Mouse (Mus musculus) adrenal gland, adult 18-20 months (tissue): ENCODE results near the gene Mvb12b. TPM values are rescaled to one million over a fixed set of nuclear protein-coding genes. Genes with fewer than 3 reads are reported as not detected.

Source experiments
- DNase-seq, 2 experiments: peaks; one replicate each; pipeline ENCODE4 v3.0.0; 2021 to 2022; ENCODE audit warnings: low spot score in 2 of 2
- total RNA-seq, 2 experiments: library from RNA; stranded (reverse); gene quantifications; 1 replicate in 1 of 2; 2 replicates in 1 of 2; pipeline ENCODE4 v1.2.3; 2021

Mvb12b gene
- total RNA-seq, 2 experiments from 2014 or later, result 17.4 to 21.9 TPM

DNA sequence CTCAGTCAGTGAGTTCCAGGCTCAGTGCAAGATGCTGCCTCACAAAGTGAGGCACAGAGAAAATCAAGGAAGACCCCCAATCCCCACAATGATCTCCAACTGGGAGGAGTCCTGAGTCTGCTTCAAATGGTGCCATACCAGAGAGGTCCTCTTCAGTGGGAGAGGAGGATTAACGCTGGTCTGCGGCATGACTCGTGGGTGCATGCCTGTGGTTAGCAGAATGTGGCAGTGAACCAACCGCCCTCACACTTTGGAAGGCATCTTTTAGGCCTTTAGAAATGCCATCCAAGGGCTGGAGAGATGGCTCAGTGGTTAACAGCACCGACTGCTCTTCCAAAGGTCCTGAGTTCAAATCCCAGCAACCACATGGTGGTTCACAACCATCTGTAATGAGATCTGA, 142.0 kb downstream of the Mvb12b start:
- DNase-seq, result no peak

DNA sequence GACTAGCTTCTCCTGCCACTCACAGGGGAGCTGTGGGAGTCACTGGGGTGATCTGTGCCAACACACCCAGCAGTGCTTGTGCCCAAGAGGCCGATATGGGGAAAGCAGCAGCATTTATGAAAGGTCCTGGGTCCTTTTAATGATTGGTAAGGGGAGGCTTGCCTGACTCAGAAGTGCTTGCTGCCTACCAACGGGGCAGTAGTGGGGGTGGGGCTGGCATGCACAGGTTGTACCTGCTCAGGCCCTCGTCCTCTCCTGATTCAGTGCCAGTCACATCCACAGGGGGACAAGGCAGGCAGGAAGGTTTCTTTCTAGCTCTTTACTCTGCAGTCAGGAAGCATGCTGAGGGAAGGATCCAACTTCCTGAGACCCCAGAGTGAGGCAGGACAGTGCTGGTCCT, 150.6 kb downstream of the Mvb12b start:
- no peak for DNase-seq

DNA sequence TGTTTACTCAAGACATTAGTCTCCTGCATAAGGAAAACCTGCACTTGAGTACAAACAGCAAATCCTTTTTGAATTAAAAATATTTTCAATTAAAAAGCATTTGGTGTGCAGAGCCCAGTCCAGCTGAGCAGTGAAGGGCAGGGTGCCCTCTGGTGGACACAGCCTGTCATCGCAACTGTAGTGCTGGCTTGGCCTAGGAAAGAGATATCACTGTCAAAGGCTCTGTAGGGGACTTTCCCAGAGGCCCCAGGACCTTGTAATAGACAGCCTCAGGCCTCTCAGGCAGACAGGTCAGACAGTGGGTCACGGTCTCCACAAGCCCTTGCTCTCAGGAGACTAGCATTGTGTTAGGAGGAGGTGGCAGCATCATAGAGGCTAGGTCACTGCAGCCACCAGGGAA, 151.0 kb downstream of the Mvb12b start:
- DNase-seq, result peak; percentile 68 to 72

DNA sequence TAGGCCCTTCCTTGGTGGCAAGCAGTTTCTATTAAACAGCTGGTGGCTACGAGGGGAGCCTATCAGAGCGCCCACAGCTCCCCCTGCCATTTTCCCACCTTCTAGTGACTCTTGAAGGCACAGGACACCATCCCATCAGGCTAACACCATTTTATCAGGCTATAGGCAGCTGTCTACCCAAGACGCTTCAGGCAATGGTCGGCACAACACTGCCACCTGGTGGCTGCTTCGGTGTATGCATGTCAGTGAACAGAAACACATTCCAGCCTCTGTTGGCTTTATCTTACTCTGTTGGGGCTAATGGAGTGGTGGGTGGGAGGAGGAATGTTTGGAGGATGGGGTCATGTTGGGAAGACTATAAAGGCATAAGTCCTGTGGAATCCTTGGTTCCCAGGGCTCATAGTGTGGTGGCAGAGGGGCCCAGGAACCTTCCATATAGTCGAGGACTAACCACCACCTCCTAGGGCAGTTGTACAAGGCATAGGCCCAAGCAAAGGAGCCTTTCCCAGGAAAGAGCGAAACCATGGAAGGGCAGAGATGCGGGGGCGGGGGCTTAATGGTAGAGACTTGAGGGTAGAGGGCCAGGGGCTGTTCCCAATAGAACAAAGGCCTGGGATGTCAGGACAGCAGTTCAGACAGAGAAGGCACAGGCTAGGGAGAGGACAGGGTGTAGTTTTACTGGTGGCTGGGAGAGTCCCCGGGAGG, 152.8 kb downstream of the Mvb12b start:
- peak; percentile 78 to 88 for DNase-seq

DNA sequence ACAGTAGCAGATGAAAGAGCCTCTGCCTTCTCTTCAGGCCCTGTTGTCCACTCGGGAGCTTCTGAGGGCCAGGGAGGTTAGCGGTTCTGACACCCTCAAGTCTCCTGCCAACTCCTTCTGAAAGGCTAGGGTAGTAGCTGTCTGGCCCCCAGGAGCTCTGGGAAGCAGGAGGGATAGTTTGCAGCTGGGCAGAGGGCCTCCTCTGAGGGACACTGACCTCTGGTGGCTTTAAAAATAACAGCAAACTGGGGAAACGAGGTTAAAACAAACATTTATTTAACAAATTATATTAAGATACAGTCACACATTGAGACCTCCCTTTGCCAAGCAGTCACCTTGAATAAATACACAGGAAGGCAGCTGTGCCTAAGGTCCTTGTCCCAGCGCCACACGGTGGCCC, 158.0 kb downstream of the Mvb12b start:
- DNase-seq, result no peak

DNA sequence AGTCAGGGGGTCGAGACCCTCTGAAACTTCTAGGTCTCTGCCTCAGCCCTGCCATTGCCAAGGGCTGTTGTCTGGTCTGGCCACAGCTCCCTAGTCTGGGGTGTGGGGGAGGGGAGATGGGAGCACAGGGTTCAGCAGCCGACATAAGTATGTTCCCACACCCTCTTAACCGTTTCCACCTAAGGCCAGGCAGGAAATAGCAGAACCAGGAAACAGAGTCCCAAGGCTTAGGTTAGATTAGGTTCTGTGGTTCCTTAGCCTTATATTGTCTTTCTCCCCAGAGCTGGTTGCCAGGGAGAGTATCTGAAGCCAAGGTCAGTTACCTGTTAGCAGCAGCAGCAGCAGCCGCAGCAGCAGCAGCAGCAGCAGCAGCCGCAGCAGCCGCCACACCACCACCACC, 160.5 kb downstream of the Mvb12b start:
- DNase-seq, result no peak

DNA sequence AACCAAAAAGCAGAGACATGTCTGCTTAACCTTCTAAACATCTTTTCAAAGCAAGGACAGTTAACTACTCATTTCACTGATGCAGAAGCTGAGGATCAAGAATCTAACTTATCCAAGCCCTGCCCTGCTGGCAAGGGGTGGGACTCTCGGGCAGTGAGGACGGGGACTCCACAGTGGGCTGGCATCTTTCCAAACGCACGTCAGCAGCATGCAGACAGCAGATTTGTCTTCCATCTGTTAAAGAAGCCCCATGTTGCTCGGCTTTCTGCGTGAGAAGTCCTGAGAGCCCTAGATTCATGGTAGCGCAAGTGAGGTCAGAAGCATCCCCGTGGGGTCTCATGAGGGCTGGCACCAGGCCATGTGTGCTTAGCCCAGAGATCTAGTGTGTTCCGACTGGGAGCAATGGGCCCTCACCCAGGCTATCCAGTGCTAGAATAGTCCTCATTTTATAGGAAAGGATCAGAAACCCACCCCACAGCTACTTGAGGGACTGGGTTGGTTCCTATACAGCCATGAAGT, 167.3 kb downstream of the Mvb12b start:
- DNase-seq, result no peak

DNA sequence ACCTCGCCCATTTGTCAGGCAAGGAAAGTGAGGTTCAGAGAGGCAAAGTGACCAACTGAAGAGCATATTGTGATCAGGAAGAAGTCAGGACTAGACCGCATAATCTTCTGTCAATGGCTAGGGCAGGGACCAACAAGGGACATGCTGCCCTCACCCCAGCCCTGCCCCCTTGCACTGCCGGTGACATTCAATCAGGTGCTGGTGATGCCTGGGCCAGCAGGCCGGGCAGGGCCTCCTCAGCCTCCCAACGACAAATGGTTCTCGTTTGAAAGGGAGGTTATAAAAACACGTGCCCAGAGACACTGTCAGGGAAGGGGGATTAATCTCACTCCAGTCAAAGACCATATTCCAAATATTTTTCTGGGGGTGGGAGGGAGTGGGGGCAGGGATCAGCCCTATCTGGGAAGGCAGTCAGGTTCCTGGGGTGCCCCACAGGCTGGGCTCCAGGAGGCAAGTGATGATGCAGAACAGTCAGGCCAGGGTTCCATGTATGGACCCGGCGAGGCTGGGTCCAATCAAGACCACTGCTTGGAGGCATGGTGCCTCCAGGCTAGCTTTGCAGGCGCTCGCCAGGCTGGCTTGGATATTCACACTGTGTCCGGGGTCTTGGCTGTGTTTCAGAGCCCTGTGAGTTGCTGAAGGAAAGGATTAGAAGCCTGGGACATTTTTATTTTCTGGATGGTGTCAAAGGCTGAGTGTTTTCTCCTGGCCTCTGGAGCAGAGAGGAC, 168.2 kb downstream of the Mvb12b start:
- DNase-seq, result no peak

DNA sequence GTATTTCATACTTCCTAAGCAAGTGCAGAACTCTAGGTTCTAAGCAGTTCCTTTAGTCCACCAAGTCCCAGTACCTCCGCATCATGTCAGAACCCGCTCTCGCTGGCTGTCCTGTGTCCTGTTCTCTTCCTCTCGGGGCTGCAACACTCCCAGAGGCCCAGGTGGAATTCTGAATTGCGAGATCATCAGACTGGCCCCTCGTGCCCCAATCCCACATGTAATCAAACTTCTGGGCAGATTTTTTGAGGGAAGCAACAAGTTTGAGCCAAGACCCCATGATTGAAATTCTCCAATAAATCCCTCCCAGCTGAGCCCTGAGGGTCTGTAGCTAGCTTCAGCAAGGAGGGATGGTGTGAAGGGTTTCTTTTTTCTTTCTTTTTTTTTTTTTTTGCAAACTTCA, 169.2 kb downstream of the Mvb12b start:
- no peak for DNase-seq

DNA sequence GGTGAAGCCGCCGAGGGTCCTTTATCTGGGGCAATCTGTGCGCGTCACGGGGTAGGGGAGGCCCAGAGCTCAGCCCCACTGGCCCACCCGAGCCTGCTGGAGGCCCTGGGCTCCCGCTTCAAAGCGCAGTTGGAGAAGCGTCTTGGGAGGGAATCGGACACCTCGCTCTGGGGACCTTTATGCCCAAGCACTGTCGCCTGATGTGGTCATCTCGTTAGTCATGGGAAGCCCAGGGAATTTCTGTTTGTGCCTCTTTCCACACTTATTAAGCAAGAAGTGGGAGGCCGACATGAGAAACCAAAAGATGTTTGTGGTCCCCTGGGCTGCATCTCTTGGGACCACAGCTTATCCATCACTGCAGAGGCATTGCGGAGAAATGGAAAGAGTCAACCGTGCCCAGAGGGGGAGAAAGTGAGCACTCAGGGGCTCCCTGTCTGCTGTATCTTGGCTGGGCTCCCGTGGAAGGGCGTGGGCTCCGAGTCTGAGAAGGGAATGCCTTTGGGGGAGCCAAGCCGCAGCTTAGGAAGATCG, 169.9 kb downstream of the Mvb12b start:
- no peak for DNase-seq

DNA sequence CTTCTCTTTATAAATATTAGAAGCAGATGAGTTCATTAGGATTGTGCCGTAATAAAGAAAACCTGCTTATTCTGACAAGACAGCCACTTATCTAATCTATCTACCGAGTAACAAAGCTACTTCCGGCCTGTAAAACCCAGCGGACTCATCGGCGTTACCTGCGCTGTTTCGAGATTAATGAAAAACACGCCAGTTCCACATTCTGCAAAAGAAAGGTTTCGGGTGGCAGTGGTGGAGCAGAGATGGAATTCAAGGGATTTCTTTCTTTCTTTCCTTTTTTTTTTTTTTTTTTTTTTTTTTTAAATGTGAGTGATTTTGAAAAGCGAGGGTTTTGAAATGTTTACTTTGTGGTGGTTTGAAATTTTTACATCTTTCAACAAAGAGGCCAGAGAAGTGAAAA, 170.4 kb downstream of the Mvb12b start:
- no peak for DNase-seq

DNA sequence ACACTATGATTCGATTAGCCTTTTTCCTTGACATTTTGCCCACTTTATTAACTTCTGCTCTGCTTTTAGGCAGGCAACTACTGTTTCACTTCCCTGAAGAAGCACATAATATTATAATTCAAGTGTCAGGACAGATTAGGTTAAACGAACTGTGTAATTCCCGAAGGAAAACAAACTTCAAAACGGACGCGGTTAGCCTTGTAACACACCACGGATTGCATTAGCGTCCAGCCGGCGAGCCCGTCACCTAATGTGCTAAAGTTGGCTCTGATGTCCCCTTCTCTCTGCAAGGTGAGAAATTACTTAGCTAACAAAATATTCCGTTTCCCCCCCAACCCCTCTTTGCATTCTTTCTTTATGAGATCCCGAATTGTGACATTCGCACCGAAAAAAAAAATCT, 170.9 kb downstream of the Mvb12b start:
- DNase-seq, result no peak

DNA sequence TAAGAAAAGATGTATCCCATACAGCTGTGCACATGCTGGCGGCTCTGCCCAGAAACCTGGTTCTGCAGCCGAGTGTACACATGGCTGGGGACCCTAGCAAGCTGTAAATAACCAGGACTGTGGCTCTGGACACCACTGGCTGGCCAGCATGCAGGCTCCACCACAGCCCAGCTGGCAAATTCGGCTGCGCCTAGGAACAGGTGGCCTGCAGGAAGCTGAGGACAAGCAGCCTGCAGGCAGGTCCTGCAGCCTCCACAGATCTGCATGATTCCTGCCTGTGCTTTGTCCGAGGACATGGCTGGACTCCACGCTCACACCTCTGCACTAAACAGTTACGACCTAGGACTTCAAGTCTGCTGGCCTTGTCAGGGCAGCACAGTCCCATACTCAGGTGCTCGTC, 172.8 kb downstream of the Mvb12b start:
- no peak for DNase-seq

DNA sequence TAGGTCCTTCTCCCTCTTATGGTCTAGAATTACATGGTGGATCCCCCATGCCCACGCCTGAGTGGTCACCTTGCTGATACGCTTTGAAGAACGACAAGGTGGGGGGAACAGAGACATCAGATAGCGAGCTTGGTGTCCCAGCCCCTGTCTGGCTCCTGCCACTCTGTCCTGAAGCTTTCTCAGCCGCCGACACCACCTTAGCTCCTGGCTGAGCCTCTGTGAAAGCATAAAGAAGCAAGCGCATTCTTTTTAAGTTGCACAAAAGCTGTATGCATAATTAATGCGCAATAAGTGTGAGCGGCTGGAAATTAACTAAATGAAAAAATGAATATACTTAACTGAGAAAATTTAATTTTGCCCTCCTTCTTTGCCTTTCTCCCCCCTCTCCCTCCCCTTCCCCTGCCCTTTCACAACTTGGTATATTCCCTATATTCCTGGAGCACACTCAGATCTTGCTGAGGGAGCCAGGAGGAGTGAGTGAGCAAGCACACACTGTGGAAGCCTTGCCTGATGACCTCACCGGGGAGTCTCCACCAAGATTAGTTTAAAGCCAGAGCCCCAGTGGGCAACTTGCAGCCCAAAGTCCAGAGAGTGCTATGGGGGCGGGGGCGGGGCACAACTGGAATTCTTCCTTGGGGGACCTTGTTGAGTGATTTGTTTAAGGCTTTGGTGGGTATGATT, 174.0 kb downstream of the Mvb12b start:
- no peak for DNase-seq

DNA sequence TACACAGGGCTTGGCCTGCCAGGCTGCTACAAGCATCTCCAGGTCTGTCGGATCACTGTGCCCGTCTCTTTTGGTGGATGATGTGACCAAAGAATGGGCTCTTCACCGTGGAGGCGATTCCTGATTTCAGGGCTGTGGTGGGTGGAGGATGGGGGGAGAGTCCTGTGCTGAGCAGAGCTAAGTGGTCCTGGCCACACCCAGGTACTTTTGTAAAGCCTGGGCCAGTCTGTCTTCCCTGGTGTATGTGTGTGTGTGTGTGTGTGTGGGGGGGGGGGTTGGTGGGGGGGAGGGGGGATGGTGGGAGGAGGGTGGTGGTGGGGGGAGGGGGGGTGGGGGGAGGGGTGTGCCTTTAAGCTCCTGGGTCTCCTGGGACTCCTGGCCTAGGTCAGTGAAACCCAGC, 174.9 kb downstream of the Mvb12b start:
- no peak for DNase-seq

DNA sequence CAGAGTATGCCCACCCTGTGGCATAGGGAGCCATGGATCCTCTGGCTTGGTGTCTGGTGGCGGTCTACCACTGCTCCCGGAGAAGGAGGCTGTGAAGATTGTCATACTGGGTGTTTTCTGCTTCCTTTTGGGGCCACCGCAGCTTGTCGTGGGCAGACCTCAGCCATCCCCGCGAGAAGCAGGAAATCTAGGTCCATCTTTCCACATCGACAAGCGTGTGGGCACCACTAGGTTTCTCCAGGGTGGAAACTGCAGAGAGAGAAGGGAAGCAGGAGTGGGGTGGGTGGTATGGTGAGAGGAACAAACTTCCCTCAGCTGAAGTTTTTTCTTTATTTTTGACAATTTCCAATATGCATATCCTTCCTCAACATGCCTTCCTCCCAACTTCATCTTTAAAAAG, 178.9 kb downstream of the Mvb12b start:
- DNase-seq, result no peak

DNA sequence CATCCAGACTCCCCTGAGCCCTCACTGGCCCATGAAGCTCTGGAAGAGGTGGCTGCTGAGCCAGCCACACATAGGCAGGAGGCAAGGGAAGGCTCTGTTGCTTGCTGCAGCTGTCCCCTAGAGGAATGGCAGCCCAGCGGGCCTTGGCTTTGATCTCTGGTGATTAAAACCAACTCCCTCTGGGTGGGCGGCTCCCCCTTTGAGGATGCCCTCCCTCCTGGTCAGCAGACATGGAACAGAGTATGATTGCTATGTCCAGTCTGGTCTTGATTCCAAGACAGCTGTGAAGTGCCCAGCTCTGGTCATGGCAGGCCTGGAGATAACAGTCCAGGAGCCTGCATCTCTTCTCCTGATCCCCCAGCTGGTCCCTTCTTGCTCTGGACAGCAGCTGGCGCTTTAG, 179.7 kb downstream of the Mvb12b start:
- no peak for DNase-seq

DNA sequence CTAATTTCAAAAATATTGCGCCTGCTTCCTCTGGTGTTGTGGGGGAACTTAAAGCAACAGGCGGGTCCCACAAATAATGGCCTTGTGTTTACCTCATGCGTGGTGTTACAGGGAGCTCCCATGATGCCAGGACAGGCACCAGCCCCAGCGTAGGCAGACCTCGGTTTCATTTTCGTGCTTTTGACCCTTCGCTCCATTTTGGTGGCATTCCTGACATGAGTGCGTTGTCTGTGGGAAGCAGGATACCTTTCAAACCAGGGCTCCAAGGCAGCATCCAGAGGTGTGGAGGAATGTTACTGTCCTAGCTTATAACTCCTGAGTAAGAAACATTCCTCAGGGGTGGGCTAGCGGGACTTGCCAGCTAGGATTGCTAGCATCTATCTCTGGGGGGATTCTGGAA, 181.3 kb downstream of the Mvb12b start:
- DNase-seq, result no peak

DNA sequence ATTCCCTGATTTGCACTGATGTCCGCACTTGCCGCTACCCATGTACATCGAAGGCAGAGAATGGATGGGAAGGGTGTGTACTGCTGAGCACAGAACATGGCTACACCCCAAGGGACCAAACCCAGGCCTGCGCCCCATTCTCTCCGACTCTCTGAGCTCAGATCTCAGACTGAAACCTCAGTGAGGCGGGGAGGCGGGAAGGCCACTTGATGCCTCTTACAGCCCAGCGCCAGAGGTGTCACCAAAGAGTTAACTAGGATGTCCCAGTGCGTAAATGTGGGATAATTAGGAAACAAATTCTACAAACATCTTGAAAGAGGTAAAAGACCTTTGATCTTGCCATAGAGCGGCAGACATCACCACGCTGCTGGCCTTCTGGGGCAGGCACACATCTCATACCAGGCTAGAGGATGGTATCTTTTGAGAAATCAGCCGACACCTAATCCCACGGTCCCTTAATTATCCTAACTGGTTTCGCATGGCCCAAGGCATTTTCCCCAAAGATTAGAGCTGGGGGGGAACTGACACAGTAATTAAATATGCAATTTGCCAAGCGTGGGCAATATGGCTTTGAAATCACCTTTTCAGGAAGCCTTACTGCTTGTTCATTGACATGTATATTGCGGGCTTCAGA, 181.9 kb downstream of the Mvb12b start:
- no peak for DNase-seq

DNA sequence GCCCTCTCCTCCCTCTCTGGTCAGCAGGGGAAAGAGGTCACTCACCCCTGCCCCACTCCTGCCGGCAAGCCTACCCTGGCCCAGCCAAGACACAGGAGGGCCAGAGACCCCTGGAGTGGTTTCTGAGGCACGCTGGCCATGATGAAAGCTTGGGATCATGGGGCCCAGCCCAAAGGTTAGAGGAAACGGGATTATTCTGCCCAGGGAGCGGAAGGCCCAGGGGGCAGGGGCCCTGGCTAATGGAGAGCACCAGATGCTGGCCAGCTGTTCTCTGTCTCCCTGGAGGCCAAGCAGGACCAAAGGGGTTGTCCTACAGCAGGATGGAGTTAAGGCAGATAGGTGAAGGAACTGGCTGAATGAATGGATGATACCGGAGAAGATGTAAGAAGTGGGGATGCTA, 184.5 kb downstream of the Mvb12b start:
- DNase-seq, result no peak

DNA sequence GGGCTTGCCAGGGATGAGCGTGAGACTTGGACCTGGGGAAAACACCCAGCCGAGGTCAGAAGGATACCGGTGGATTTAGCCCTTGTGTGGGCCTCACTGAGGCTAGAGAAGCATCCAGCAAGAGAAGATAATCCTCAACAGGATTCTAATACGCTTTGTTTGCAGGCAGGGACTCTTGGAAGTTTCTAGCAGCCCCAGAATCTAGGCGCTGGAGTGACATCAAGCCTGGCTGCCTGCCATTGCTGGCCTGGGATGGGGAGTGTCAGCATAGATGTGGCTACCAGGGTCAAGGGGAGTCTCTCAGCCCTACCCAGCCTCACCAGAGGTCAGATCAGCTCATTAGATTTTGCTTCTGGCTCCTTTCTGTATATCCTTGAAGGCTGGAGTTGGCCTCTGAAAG, 185.0 kb downstream of the Mvb12b start:
- peak; percentile 46 to 63 for DNase-seq
